Mouse (Mus musculus): ENCODE results near the gene 4931428L18Rik.

DNA sequence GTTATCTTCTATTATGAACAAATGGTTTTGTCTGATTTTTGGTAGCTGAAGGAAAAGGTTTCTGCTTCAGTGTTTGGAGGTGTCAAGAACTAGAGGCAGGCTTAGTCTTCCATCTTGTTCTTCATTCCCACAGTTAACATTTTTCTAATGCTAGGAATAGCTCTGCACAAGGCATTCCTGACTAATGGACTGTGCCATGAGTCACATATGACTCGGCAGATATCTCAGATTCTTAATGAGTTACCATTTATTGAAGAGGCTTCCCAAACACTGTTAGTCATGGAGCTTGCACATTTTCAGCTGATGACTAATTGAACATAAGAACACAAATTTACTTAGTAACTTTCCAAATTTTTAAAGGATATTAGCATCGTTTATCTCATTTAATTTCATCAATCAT, 65.6 kb downstream of the 4931428L18Rik start:
- no peak for TF ChIP-seq ZNF384 (IDR thresholded peaks at IDR 0.05; ENCODE audit: low read depth, low read length)
- TF ChIP-seq HCFC1 (IDR thresholded peaks at IDR 0.05; ENCODE audit: borderline replicate concordance, insufficient read depth, low read length): no peak

Measured in ES-E14 (cell line).